Mouse (Mus musculus) cerebellum, postnatal 25 days (tissue): ENCODE data around the gene Tmem128.

Source experiments
- DNase-seq, 2 experiments: peaks; one replicate each; pipeline ENCODE4 v3.0.0; 2021; ENCODE audit warnings: mixed read lengths in 2 of 2

Gene Tmem128

DNA sequence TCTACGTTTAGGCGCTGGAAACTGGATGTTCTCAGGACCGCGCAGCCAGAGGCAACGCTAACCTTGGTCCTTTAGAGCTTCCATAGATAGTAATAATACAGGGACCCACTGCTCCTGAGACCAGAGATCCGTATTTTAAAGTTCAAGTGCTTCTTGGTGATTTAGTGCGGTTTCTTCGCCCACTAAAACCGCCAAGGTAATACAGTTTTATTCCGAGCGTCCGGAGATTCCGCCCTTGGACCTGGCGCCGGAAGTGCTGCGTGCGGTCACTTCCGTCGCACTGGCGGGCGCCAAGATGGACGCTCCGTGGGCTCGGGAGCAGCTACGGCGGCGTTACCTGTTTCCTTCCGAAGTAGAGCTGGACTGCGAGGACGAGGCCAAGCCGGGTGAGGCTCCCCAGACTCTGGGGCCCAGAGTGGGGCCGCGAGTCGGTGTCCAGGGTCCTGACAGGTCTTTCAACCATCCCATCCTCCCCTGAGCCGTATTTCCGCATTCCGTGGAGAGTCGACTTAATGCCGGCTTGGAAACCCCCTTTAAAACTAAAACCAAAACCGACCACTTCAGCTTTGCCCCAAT, at the start of gene Tmem128:
Gene Tmem128 (plus strand): TSS at position 79 of the 576 bp plus-strand sequence.
- DNase-seq: peak; percentile 82 to 85

GRCm38 (mm10) chr5:38211691-38212090, 48.3 kb upstream of the Tmem128 start:
- DNase-seq: no peak

- DNase-seq: no peak
Observed at GRCm38 (mm10) chr5:38213009-38213408, 47.0 kb upstream of the Tmem128 start.

DNA sequence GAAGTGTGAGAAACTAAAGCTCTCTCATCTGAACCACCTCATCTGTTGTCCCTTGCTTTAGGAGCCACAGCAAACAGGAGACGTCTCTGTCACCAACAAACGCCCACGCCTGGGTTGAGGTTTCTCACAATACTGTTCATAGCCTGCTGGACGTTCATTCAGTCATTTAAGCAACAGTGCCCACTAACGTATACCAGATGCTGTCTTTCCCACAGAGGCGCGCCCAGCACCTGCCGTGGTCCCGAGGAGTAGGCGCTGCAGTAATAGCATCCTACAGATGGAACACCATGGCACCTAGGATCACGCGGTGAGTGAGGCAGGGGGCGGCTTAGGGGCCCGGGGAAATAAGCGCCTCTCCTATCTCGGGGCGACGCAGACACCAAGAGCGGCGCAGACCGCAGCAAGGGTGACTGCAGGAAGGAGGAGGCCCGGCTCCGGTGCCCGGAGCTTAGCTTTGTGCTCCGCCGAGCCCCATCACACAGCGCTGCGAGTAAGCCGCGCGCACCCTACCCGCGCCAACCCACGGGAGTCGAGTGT, 40.1 kb upstream of the Tmem128 start:
- no peak for DNase-seq

- peak; percentile 96 to 97 for DNase-seq
Observed at GRCm38 (mm10) chr5:38220328-38220912, 39.6 kb upstream of the Tmem128 start, which contains the start of the genes Zbtb49 and Lyar. Gene Zbtb49 (minus strand): TSS chr5:38220457. Gene Lyar (plus strand): TSS chr5:38220470.

- DNase-seq: peak; percentile 55 to 68
Observed at GRCm38 (mm10) chr5:38235422-38235821, 24.6 kb upstream of the Tmem128 start.

- DNase-seq: no peak
Observed at GRCm38 (mm10) chr5:38236627-38237026, 23.4 kb upstream of the Tmem128 start.

DNA sequence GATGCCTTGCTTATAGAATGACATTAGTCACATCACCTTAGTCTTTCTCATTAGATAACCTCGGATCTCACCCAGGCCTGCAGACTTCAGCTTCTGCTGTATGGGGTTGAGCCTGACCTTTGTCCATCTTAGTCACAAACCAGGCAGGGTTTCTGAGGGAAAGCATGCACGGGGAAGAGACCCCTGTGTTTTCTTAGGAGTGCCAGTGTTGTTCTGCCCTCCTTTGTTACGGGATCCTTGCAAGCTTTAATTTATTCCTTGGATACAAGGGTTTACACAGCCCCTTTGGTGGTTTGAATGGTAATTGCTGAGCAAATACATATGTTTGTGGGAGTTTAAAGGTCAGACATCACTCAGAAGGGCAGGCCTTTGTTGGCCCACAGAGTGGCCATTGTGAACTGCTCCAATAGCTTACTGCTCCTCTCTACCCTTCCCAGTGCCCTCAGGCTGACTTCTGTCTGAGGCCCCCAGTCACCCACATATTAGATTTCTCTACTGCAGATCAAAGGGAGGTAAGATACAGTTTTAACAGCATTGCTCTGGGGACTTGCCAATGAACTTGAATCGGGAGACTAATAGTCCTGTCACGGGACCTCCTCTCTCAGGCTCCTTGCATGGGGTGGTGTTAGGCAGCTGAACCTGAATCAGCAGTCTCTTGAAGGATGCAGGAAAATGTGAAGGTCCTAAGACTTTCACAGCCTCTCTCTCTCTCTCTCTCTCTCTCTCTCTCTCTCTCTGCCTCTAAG, 19.1 kb upstream of the Tmem128 start:
- no peak for DNase-seq

GRCm38 (mm10) chr5:38241473-38241834, 18.5 kb upstream of the Tmem128 start:
- DNase-seq: peak in 1 of 2 experiments; percentile 46

- no peak for DNase-seq
Observed at GRCm38 (mm10) chr5:38241966-38242365, 18.0 kb upstream of the Tmem128 start.

DNA sequence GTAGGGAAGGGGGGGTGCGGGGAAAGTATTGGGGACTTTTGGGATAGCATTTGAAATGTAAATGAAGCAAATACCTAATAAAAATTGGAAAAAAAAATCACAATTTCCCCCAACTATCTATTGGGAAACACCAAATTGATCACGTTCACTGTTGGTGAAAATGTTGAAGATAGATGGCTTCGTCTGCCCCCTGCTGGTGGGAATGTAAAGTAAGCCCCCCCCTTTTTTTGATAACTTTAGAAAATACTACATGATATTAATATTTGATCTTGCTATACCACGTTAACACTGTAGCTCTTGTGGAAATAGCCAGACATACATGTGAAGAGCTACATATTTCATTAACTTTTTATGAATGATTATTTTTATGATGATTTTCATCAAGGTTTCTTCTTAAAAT, 4.8 kb upstream of the Tmem128 start:
- no peak for DNase-seq

- no peak for DNase-seq
Observed at GRCm38 (mm10) chr5:38255644-38256043, 4.3 kb upstream of the Tmem128 start.

DNA sequence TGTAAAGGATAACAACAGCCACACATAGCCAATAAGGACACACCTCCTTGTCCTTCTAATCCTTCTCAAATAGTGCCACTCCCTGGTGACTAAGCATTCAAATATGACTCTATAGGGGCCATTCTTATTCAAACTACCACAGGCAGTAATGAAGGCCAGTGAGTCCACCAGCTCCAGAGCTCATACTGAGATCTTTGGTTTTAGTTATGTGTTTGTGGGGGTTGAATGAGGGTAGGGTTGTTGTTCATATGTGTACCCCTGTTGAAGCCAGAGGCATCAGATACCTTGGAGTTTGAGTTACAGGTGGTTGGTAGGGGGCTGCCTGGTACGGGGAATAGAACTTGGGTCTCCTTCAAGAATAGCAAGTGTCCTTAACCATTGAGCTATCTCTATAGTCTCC, 3.4 kb upstream of the Tmem128 start:
- DNase-seq: no peak

DNA sequence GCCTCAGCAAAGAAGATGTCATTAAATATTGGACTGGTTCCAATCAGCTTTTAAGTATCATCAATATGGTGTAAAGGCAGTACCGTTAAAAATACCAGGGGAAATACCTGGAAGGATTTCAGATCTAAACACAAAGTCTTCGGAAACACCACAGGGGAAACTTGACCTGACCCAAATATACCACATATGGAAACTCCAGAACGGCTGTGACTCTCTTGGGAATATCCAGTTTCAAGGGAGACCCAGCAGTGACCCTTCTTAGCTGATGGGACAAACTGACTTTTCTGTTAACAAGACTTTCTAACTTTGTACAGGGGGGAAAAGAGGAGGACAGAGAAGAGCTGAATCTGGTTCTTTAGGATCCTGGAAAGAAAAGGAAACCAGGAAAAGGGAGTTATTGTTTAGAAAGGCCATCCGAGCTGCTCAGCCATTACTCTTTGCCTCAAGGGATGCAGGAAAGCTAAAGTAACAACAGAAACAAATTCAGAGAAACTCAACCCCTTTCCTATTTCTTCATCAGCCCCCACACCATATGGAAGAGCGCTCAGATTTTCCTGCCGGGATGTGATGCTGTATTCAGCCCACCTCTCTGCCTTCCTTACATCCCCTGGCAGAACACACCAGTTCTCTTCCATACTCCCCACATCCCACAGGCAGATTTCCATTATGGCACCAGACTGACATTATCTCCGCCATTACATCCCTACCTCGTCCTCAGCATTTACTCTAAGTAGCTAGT, 1.8 kb upstream of the Tmem128 start:
- no peak for DNase-seq

DNA sequence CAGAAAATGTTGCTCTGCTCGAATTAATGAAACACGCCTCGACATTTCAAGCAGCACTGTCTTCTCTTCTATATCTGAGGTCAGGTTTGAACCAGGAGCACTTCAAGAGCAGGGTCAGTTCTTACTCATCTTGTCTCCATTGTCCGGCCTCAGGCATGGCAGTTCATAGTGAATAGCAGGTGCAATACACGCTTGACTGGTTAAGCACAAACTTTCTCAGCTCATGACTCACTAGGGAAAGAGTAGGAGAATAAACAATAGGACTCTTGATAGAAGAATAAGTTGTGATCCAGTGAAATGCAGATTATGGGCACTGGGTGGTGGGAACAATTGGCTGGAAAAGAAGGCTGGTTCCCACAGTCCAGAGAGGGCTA, 1.2 kb upstream of the Tmem128 start:
- DNase-seq: no peak

DNA sequence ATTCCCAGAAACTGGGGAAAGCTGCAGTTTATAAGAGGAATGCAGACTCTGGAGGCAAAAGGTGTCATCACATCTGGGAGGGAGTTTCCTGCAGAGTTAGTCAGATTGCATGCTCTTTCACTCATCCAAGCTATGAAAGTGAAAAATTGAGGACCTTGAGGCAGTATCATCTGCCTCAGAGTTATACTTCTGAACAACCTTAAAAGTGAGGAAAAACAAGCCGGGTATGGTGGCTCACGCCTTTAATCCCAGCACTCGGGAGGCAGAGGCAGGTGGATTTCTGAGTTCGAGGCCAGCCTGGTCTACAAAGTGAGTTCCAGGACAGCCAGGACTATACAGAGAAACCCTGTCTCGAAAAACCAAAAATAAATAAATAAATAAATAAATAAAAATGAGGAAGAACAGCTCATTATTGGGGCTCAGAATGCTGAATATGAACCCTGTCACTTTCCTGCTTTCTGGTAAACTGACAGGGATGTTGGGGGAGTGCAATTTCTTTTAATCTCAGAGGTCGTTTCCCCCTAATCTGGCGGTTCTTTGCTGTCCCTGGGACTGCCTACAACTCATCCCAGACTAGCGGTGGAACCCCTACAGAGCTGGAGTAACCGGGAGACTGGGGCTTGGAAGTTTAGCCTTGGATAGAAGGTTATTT, 404 bp upstream of the Tmem128 start:
- no peak for DNase-seq

DNA sequence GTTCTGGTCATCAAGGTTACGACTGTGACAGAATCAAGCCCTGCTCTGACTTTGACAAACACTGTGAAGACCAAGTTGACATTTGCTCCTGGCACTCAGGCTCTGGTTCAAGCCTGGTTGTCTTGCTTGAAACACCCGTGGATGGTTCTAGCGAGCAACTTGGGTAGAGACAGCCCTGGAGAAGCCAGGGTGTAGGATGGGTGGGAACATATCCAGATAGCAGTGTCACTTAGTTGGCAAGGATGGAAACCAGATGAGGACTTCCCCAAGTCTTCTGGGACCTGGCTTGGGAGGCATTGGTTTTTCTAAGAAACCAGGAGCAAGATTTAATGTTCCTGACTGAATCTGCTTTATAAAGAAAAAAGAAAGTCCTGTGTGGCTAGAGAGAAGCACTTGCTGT, 11.0 kb downstream of the Tmem128 start:
- no peak for DNase-seq

GRCm38 (mm10) chr5:38273831-38274230, 13.8 kb downstream of the Tmem128 start:
- DNase-seq: no peak

DNA sequence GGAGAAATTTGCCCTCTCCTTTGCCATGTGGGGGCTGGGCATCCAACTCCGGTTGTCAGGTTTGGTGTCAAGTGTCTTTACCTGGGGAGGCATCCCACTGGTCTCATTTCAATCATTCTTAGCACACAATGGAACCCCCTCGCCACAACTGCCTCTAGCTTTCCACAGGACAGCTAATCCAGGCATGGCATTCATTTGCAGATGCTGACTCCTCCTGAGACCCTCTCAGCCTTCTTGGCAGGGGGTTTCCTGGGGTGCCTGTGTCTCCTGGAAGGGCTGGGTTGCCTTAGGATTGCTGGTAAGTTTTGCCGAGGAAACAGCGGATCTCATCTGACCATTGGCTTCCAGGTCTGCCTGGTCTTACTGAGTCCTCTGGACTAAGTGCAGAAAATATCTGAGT, 15.8 kb downstream of the Tmem128 start, which contains the start of gene Otop1:
Gene Otop1 (plus strand): TSS at position 202 of the 400 bp plus-strand sequence.
- no peak for DNase-seq

- no peak for DNase-seq
Observed at GRCm38 (mm10) chr5:38276451-38276850, 16.5 kb downstream of the Tmem128 start.

DNA sequence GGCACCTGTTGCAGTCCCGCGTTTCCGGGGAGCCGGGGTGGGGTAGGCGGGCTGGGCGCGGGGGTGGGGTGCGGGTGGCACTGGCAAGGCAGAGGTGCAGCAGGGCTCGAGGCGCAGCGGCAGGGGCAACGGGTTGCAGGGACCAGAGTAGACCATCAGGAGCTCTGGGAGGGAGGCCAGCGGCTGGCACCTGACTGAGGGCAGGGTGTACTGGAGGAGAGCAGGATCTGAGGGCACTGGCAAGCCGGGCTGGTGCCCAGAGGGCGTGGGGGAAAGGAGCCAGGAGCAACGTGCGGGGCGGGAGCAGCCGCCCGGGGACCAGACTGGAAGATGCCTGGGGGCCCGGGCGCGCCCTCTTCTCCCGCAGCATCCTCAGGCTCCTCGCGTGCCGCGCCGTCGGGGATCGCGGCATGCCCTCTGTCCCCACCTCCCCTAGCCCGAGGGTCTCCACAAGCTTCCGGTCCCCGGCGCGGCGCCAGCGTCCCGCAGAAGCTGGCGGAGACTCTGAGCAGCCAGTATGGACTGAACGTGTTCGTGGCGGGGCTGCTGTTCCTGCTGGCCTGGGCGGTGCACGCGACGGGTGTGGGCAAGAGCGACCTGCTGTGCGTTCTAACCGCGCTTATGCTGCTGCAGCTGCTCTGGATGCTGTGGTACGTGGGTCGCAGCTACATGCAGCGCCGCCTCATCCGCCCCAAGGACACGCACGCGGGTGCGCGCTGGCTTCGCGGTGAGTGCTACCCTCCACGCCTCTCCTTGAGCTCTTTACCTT, 17.3 kb downstream of the Tmem128 start:
- no peak for DNase-seq
